Mouse (Mus musculus) lung, postnatal 0 days (tissue): ENCODE measurements around the gene Cux1. TPM values are rescaled to one million over a fixed set of nuclear protein-coding genes. Genes with fewer than 3 reads are reported as not detected.

Experiments
- ATAC-seq: fragments of 200-750 bp; cut with Nextera tagmentation; 2 replicates; pipeline ENCODE4 v1.8.0; 2017; ENCODE audit warnings: moderate library complexity
- DNase-seq: peaks from one replicate; pipeline ENCODE4 v3.0.0-alpha.2; 2016; ENCODE audit warnings: low spot score
- H3K27ac ChIP-seq: fragments of 300-500 bp; sonication (generic); 2 replicates; pipeline ENCODE4 v1.5.1; 2014; ENCODE audit warnings: antibody characterized with exemption, mild to moderate bottlenecking, low read length, mixed read lengths
- H3K27me3 ChIP-seq: fragments of 300-500 bp; sonication (generic); replicated peaks from 2 replicates; pipeline ENCODE4 v1.6.1; 2014; ENCODE audit warnings: low read length, mixed read lengths; ENCODE audit not compliant: insufficient read depth
- H3K36me3 ChIP-seq: fragments of 300-500 bp; sonication (generic); 2 replicates; pipeline ENCODE4 v1.6.1; 2014; ENCODE audit warnings: low read length, mixed read lengths; ENCODE audit not compliant: insufficient read depth
- H3K4me1 ChIP-seq: fragments of 300-500 bp; sonication (generic); 2 replicates; pipeline ENCODE4 v1.6.1; 2014; ENCODE audit warnings: antibody characterized with exemption, low read depth, low read length, mixed read lengths; ENCODE audit not compliant: insufficient read depth
- H3K4me2 ChIP-seq: fragments of 300-500 bp; sonication (generic); replicated peaks from 2 replicates; pipeline ENCODE4 v1.6.1; 2014; ENCODE audit warnings: low read depth, mild to moderate bottlenecking, low read length, moderate library complexity, mixed read lengths
- H3K4me3 ChIP-seq: fragments of 300-500 bp; sonication (generic); 2 replicates; pipeline ENCODE4 v1.5.1; 2014; ENCODE audit warnings: low read depth, low read length
- H3K9ac ChIP-seq: fragments of 300-500 bp; sonication (generic); replicated peaks from 2 replicates; pipeline ENCODE4 v1.6.1; 2014; ENCODE audit warnings: low read depth, mild to moderate bottlenecking
- H3K9me3 ChIP-seq: fragments of 300-500 bp; sonication (generic); 2 replicates; pipeline ENCODE4 v1.6.1; 2016; ENCODE audit warnings: low read length, mixed read lengths
- CTCF ChIP-seq: IDR thresholded peaks from 2 replicates; pipeline ENCODE4 v1.5.1; 2016; ENCODE audit warnings: antibody characterized with exemption, mild to moderate bottlenecking
- EP300 ChIP-seq: IDR thresholded peaks from 2 replicates; pipeline ENCODE4 v1.6.1; 2016; ENCODE audit warnings: antibody characterized with exemption, mild to moderate bottlenecking, control low read depth
- WGBS: fragments of 180-500 bp; shearing (Covaris S2); extraction: QIAGEN DNeasy Blood & Tissue Kit; methylation state at CpG from one replicate; pipeline ENCODE4 v1.1.7; 2014; 5-methylcytosine and 5-hydroxymethylcytosine counted together
- polyA plus RNA-seq: library from polyadenylated mRNA; unstranded; fragments of >200 nt; fragmentation: Nextera tagmentation; extraction: Ambion mirVana; gene quantifications from 2 replicates; pipeline ENCODE4 v1.2.1, GENCODE M21; 2015

Gene Cux1
- polyA plus RNA-seq, 1 experiment from 2014 or later, result 68.5 TPM

DNA sequence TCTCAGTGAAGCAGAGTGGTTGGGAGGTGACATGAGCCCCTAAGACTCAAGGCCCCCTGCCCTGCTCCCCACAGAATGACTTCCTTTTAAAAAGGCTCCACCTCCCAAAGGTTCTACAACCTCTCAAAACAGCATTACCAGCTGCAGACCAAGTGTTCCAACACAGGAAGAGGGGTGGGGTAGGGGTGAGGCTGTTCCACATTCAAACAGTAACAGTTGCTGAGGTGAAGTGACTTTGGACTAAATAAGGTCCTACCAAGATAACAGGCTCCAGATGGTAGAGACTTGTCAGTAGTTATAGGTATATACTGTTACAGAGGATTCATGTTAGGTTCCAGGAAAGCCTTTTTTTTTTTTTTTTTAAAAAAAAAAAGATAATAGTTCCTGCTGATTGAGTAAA, 117.5 kb downstream of the Cux1 start:
- ATAC-seq, result no peak
- no peak overlapping the region for H3K9ac ChIP-seq
- H3K4me1 ChIP-seq, result peaks cover 6% of the 10 kb centered on the region; the same call in 1 of the 2 replicates
- no peaks in the 10 kb centered on the region for H3K27me3 ChIP-seq
- H3K4me2 ChIP-seq, result no peak overlapping the region
- no peaks in the 10 kb centered on the region for H3K9me3 ChIP-seq
- DNase-seq, result peak; percentile 26
- peak overlapping the region; percentile 35; the same call in 1 of the 2 replicates for H3K27ac ChIP-seq
- no peaks in the 10 kb centered on the region for H3K36me3 ChIP-seq
- no peak overlapping the region for H3K4me3 ChIP-seq
- TF ChIP-seq CTCF (no peak), EP300 (no peak)

- no peak overlapping the region for H3K4me2 ChIP-seq
- H3K27ac ChIP-seq, result peak overlapping the region; percentile 77
- TF ChIP-seq CTCF (no peak), EP300 (peak; percentile 98)
- no peak overlapping the region for H3K4me3 ChIP-seq
- H3K9me3 ChIP-seq, result no peaks in the 10 kb centered on the region
- no peak overlapping the region for H3K9ac ChIP-seq
- no peaks in the 10 kb centered on the region for H3K27me3 ChIP-seq
- DNase-seq, result peak; percentile 92
- peaks cover 17% of the 10 kb centered on the region; the same call in 1 of the 2 replicates for H3K4me1 ChIP-seq
- peak; percentile 98 for ATAC-seq
- H3K36me3 ChIP-seq, result no peaks in the 10 kb centered on the region
- WGBS, result 40% methylated on average over 5 of the region's 5 CpGs
Measured at GRCm38 (mm10) chr5:136445967-136446366, 121.3 kb downstream of the Cux1 start.

- peak; percentile 9 for DNase-seq
- peak overlapping the region; percentile 14; the same call in 1 of the 2 replicates for H3K27ac ChIP-seq
- WGBS, result 44% methylated on average over 11 of the region's 11 CpGs
Measured at GRCm38 (mm10) chr5:136442238-136443187, 124.8 kb downstream of the Cux1 start.

DNA sequence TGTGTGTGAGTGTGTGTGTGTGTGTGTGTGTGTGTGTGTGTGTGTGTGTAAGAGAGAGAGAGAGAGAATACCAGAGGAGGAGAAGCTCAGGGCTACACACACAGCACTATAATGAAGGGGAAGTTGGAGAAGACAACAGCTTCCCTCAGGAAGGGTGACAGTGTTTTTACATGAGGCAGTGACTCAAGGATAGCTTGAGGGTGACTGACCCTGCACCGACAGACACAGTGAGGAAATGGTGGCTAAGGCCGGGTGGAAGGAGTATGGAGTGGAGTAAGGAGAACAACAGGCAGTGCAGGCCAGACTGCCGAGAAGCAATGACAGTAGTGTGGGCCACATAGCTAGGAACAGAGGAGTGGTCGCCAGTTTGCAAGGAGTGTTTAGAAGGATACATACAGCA, 137.6 kb downstream of the Cux1 start:
- H3K4me2 ChIP-seq, result no peak overlapping the region
- ATAC-seq, result peak; percentile 7; the same call in 1 of the 2 replicates
- no peak overlapping the region for H3K9ac ChIP-seq
- no peak overlapping the region for H3K4me3 ChIP-seq
- WGBS, result 47% methylated on average over 4 of the region's 4 CpGs
- H3K4me1 ChIP-seq, result peaks cover 18% of the 10 kb centered on the region; the same call in 1 of the 2 replicates
- H3K27ac ChIP-seq, result peak overlapping the region; percentile 54
- H3K27me3 ChIP-seq, result no peaks in the 10 kb centered on the region
- DNase-seq, result no peak
- H3K9me3 ChIP-seq, result no peaks in the 10 kb centered on the region
- TF ChIP-seq EP300 (no peak), CTCF (no peak)
- H3K36me3 ChIP-seq, result no peaks in the 10 kb centered on the region

More at GRCm38 (mm10) chr5:136442238-136443187, 124.8 kb downstream of the Cux1 start:
- Histone ChIP-seq H3K4me1 (peaks cover 17% of the 10 kb centered on the region; the same call in 1 of the 2 replicates), H3K9me3 (no peaks in the 10 kb centered on the region), H3K4me2 (no peak overlapping the region), H3K27me3 (no peaks in the 10 kb centered on the region), H3K9ac (no peak overlapping the region), H3K4me3 (no peak overlapping the region), H3K36me3 (no peaks in the 10 kb centered on the region)
- no peak for ATAC-seq
- TF ChIP-seq CTCF (no peak), EP300 (no peak)

DNA sequence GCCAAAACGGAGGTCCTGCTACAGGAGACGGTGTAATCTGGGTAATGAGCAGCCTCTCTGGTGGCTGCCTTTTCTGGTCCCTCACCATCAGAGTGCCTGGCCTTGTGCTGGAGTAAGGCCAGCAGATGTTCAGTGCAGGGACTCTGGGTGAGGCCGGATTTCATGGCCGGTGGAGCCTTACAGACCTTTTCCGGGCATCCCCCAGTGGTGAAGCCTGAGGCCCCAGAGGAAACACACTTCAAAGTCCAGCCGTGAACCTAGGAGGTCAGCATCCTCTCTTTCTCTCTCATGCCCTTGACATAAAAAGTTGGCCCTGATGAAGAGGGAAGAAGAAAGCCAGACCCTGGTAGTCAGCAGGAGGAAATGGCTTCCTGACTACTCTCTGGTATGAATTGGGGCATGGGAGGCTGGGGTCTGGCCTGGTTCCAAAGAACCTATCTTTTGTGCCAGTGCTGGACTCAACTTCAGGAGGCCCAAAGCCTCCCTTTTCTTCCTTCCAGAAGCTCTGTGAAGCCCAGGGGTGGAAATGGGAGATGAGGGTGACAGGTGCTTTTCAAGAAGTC, 138.7 kb downstream of the Cux1 start:
- H3K4me2 ChIP-seq, result no peak overlapping the region

More for the DNA sequence above, 138.7 kb downstream of the Cux1 start:
- WGBS, result 21% methylated on average over 6 of the region's 6 CpGs
- DNase-seq (no peak), ATAC-seq (0 out of 2 replicates have a peak, but pooled peaks have one; percentile 14)
- H3K9me3 ChIP-seq, result no peaks in the 10 kb centered on the region
- H3K36me3 ChIP-seq, result no peaks in the 10 kb centered on the region
- no peak overlapping the region for H3K4me3 ChIP-seq
- peaks cover 18% of the 10 kb centered on the region; the same call in 1 of the 2 replicates for H3K4me1 ChIP-seq
- no peak overlapping the region for H3K9ac ChIP-seq
- TF ChIP-seq CTCF (no peak), EP300 (no peak)
- peak overlapping the region; percentile 65 for H3K27ac ChIP-seq
- H3K27me3 ChIP-seq, result no peaks in the 10 kb centered on the region
